Mouse (Mus musculus) bone marrow, adult 2 months (tissue): ENCODE results near the gene Cdh23. TPM values are rescaled to one million over a fixed set of nuclear protein-coding genes. Genes with fewer than 3 reads are reported as not detected.
A peak's percentile ranks its signal among the peaks of the same experiment; 100 is the strongest.

Experiments used
- H3K27ac ChIP-seq: fragments of 200-500 bp; 2 replicates; pipeline ENCODE4 v1.5.1; 2012; ENCODE audit warnings: low read depth, mild to moderate bottlenecking, control low read depth, inconsistent platforms, low read length; ENCODE audit not compliant: control insufficient read depth, poor library complexity, insufficient read depth
- H3K4me1 ChIP-seq: fragments of 200-500 bp; 2 replicates; pipeline ENCODE4 v1.6.1; 2011; ENCODE audit warnings: low read length; ENCODE audit not compliant: control insufficient read depth, insufficient read depth
- H3K4me3 ChIP-seq: fragments of 200-500 bp; replicated peaks from 2 replicates; pipeline ENCODE3; 2011; ENCODE audit warnings: mild to moderate bottlenecking, low read depth, low read length, control low read depth; ENCODE audit not compliant: control insufficient read depth
- CTCF ChIP-seq: fragments of 200-500 bp; IDR thresholded peaks from 2 replicates; pipeline ENCODE4 v1.5.1; 2011; ENCODE audit warnings: low read length, control low read depth; ENCODE audit not compliant: control insufficient read depth, insufficient read depth
- POLR2A ChIP-seq: fragments of 200-500 bp; IDR thresholded peaks from 2 replicates; pipeline ENCODE4 v1.6.1; 2011; ENCODE audit warnings: low read depth, mild to moderate bottlenecking, control low read depth, low read length, borderline replicate concordance; ENCODE audit not compliant: control insufficient read depth
- WGBS: fragments of 180-500 bp; shearing (Covaris S2); methylation state at CpG from one replicate; pipeline ENCODE4 v1.1.7; 2018; 5-methylcytosine and 5-hydroxymethylcytosine counted together
- polyA plus RNA-seq: library from polyadenylated mRNA; stranded (reverse); fragments of >200 nt; gene quantifications from 2 replicates; pipeline ENCODE4 v1.2.4, GENCODE M21; 2011; ENCODE audit warnings: low replicate concordance; ENCODE audit not compliant: missing spikeins, insufficient read depth, insufficient read length

The Cdh23 gene
- polyA plus RNA-seq, 1 experiment, result 1.8 TPM

DNA sequence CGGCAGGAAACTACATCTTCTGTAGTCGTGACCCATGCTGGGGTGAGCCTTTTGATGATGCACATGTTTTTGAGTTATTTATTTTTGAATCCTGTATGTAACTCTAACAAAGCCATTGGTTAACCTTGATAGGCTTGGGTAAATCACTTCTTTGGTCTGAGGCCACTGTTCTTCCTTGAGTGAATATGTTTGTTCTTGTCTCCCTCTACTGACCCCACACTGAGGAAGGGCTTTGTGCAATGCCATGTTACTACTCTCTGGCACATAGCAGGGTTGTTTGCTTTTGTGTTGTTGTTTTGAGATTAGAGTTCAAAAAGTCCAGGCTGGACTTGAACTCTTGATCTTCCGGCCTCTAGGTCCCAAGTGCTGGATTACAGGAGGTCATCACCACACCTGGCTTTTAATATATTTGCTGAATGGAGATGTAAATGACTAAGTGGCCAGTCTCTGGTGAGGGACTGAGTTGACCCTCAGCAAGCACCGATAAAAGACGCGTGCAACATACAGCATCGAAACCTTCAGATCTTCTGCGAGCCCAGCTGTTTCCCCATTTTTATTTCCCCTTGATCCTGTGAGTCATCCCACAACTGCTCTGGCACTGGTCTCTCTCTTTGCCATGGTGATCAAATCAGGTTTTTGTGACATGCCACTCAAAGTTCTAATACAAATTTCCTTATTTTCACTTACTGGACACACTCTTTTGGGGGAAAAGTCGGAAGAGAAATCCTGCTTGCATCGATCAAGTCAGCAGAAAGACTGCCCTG is 298.1 kb downstream of the Cdh23 start:
- TF ChIP-seq CTCF, result no peak
- TF ChIP-seq POLR2A, result no peak
- 41% methylated on average over 10 of the region's 10 CpGs for WGBS
- no peaks in the 10 kb centered on the region; the same call in 1 of the 2 replicates for H3K4me1 ChIP-seq
- no peak overlapping the region for H3K4me3 ChIP-seq
- H3K27ac ChIP-seq, result no peak overlapping the region

DNA sequence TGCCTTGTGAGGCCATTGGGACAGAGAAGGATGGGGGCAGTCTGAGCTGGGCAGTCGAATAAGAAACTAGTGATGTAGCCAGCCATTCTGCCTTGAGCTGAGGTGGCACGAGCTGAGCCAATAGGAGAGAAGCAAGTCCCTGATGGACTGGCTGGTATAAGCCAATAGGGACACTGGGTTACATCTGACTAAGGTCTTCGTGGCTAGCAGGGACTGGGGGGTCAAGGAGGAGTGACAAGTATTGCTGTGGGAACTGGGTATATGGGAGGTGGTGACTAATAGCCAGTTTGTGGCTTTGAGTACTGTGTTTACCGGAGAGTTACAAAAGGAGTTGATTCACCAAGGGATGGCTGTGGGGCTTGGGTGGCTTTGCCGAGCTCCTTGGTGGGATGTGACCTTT is 300.7 kb downstream of the Cdh23 start:
- 37% methylated on average over 5 of the region's 5 CpGs for WGBS
- H3K4me1 ChIP-seq, result peaks cover 2% of the 10 kb centered on the region
- H3K27ac ChIP-seq, result no peak overlapping the region
- TF ChIP-seq POLR2A, result no peak
- TF ChIP-seq CTCF, result no peak
- H3K4me3 ChIP-seq, result no peak overlapping the region

DNA sequence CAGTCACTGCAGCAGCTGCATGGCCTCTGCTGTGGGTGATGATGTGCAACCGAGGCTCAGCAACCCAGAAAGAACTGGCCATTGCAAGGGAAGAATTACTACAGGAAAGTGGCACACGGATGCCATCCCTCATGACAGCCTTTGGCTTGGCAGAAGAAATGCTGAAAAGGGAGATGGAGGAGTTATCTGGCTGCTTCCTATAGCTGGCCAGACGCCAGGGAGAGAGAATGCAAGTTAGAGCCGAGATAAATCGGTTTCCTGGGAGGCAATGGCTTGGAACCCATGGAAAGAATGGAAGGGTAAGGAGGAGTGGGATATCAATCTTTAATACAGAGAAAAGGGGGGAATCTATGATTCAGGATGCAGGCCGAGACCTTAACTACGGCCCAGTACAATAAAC is 301.4 kb downstream of the Cdh23 start:
- TF ChIP-seq POLR2A, result no peak
- TF ChIP-seq CTCF, result no peak
- H3K27ac ChIP-seq, result no peak overlapping the region
- H3K4me1 ChIP-seq, result peaks cover 2% of the 10 kb centered on the region
- H3K4me3 ChIP-seq, result no peak overlapping the region
- 80% methylated on average over 7 of the region's 7 CpGs for WGBS

DNA sequence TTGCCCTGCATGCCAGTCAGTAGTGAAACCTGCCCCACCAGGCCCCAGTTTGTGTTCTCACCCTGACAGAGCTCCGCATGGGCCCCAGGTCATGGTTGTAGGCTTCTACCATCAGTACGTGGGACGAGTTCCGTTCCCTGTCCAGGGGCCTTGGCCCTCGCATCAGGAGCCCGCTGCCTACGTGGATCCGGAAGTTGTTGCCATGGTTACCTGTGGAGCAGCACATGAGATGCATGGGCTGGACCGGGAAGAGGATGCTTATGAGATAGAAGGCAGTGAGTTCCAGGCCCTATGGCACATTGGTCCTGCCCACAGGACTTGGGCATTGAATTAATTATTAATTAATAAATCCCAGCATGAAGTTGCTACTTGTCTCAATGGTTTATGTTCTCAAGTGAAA is 304.6 kb downstream of the Cdh23 start:
- Histone ChIP-seq H3K27ac (peak overlapping the region; percentile 74), H3K4me3 (no peak overlapping the region), H3K4me1 (peaks cover 9% of the 10 kb centered on the region)
- no peak for TF ChIP-seq POLR2A
- TF ChIP-seq CTCF, result no peak
- WGBS, result 84% methylated on average over 9 of the region's 9 CpGs

DNA sequence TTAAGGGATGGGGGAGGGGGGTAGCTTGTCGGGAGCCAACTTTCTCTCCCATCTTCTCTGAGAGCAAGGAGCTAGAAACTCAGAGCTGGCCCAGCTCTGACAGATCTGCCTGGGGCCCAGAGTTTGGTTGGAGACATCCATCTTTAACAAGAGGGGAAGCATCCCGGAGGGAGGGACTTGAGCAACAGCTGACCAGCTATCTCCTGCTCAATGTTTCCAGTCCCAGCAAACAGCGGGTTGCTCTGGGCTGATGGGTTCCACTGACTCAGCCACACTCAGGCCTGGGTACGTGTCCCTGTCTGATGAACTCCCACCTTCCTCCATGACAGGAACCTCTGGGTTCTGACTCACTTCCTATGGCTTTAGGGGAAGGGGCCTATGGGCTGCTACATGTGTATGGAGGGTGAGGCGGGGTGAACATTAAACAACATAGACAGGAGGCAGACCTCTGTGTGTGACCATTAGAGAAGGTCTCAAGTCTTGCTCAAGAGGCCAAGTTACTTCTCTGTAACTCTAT is 305.3 kb downstream of the Cdh23 start:
- peak overlapping the region; percentile 84 for H3K27ac ChIP-seq
- TF ChIP-seq POLR2A, result no peak
- no peak for TF ChIP-seq CTCF
- no peak overlapping the region for H3K4me3 ChIP-seq
- WGBS, result 39% methylated on average over 5 of the region's 5 CpGs
- H3K4me1 ChIP-seq, result peaks cover 9% of the 10 kb centered on the region

DNA sequence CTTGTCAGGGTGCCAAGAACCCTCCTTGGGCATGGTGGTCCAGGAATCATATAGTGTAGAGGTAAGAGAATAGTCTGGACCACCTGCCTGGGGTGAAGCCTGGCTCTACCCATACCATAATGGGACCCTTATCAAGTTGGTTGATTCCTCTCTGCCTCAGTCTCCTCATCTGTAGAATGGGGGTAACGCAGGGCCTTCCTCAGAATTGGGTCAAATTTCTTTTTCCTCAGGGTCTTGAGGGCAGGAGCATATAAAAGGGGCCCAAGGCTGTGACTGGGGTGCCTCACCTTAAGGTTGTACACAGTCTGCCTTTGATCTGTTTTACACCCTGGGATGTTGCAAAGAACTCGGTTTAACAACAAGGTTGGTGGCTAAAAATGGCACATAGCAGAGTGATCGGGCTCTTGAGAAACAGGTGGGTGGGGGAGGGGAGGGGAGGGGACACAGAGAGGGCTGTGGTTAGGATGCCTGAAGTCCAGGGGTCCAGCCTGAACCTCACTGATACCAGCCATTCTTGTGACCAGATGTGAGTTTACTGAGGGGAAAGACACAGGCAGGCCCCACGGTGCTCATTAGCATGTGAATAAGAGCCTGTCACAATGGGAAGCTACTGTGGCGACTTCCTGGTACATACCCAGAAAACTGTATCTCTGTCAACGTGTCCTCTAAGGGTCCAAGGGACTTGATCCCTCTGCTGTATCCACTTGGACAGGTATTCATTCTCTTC is 305.9 kb downstream of the Cdh23 start:
- Histone ChIP-seq H3K4me1 (peaks cover 9% of the 10 kb centered on the region), H3K27ac (peak overlapping the region; percentile 84), H3K4me3 (no peak overlapping the region)
- TF ChIP-seq CTCF, result no peak
- TF ChIP-seq POLR2A, result no peak
- 29% methylated on average over 6 of the region's 6 CpGs for WGBS

DNA sequence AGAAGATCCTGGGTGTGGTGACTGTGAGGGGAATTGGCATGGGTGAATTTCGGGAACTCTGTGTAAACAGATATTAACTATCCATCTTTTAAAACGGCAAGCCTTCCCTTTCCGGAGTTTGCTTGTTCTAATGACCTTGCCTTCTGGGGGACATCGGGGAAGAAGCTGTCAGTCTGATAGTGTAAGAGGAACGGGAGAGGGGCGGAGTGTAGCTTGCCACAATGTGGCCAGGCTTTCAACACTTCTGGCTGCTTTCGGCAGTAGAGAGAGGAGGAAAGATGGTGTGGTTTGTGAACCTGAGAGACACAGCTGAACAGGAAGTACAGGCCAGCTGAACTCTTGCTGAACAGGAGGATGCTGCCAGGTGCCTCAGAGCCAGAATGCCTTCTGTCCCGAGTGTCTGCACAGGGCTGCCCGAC is 306.8 kb downstream of the Cdh23 start:
- H3K4me3 ChIP-seq, result no peak overlapping the region
- under 1% methylated on average over 9 of the region's 9 CpGs for WGBS
- no peak for TF ChIP-seq POLR2A
- no peak for TF ChIP-seq CTCF
- peak overlapping the region; percentile 84 for H3K27ac ChIP-seq
- peaks cover 9% of the 10 kb centered on the region for H3K4me1 ChIP-seq

DNA sequence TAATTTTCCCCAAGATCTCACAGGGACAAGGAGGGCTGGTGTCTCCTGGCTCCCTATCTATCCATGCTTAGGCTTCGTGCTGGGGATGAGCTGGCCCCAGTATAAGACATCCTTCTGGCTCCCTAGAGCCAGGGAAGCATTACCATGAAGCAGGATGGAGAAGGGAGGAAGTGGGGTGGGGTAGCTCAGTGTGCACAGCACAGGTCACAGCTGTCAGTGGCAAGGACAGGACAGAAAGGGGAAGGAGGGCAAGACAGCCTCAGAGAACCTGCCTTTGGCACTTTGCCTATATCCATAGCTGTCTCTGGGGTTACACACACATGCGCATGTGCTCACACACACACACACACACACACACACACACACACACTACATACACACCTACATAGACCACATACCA is 308.0 kb downstream of the Cdh23 start:
- Histone ChIP-seq H3K4me3 (no peak overlapping the region), H3K4me1 (peaks cover 9% of the 10 kb centered on the region), H3K27ac (peak overlapping the region; percentile 51; the same call in 1 of the 2 replicates)
- TF ChIP-seq CTCF (no peak), POLR2A (no peak)
- WGBS, result 29% methylated on average over 2 of the region's 2 CpGs
